Mouse (Mus musculus): ENCODE data around the gene Accs.
A peak's percentile ranks its signal among the peaks of the same experiment; 100 is the strongest.

Gene Accs

GRCm38 (mm10) chr2:93794375-93794774 is 55.4 kb downstream of the Accs start:
- DNase-seq (ENCODE audit: low read depth, low spot score), result no peak

GRCm38 (mm10) chr2:93791516-93792499 is 57.9 kb downstream of the Accs start:
- DNase-seq (ENCODE audit: low read depth, low spot score), result no peak

DNA sequence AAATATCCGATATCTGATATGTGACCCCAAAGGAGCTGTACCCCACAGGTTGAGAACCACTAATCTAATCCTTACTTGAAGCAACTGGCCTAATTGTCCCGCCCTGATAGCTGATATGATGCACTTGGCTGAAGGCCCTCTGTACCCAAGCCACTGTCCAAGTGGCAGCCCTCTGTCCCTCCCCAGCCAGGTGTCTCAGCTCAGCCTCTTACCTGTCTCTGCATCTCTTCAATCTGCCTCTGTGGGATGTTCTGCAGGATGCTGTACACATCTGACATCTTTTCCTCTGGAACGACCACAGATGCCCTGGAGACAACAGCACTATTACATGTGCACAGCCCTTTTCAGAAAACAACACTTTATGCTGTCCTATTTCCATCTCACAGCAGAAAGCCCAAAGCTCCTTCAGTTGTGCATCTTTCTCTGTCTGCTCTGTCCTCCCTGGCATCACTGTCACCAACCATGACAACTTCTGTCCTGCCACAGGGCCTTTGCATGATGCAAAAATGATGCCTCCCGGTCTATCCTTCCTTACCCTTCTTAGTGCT is 58.9 kb downstream of the Accs start:
- DNase-seq (ENCODE audit: low read depth, low spot score), result no peak

DNA sequence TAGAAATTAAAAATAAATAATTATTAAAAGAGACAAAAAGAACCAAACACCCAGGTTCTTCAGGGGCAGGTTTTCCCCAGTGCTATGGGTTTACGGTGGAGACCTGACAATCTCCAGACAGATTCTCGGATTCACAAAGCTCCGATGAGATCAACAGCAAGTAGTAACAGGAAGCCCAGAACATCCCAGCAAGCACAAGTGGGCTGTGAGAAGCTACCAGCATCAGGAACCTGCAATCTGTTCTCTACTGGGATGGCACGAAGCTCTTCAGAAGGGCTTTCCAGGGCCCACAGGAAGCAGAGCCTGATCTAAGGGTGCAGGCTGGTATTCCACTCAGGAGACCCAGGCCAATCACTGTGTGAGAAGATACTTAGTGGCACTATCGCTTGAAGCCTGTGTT is 61.2 kb downstream of the Accs start:
- no peak for DNase-seq (ENCODE audit: low read depth, low spot score)

- peak; percentile 59 for DNase-seq (ENCODE audit: low read depth, low spot score)
Measured at GRCm38 (mm10) chr2:93786175-93786574, 63.6 kb downstream of the Accs start.

- DNase-seq (ENCODE audit: low read depth, low spot score), result no peak
Measured at GRCm38 (mm10) chr2:93785432-93785798, 64.3 kb downstream of the Accs start.

DNA sequence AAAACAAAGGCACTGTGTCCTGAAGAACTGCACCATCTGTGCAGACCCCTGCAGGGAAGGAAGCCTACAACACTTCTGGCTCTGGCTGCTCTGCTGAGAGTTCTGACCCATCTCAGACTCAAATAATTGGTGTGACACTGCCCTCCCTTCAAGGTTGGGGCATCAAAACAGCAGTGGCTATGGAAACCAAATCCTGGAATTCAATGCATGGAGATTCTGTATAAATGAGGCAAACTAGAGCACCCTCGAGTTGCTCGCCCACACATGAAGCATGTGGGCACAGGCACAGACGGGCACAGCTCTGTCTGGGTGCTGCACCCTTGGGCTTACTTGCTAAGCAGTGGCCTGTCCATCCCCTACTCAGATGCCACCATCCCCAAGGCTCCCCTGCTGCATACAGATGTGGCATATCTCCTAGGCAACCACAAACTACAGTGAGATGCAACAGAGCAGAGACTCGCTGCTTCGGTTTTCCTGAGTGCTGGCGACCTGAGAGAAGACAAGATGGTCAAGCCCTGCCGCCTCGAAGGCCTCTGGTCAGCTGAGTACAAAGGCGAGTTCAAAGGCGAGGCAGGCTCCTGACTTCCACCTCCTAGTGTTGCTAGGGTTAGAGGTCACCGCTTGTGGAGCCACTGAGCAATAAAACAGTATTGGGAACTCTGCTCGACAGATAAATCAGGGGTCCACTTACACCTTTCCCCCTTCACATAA is 64.9 kb downstream of the Accs start:
- no peak for DNase-seq (ENCODE audit: low read depth, low spot score)

GRCm38 (mm10) chr2:93783926-93784539 is 65.7 kb downstream of the Accs start:
- DNase-seq (ENCODE audit: low read depth, low spot score), result no peak
